Comparison of ENCODE assay signal across 8 mouse cellular contexts in the genomic region with DNA sequence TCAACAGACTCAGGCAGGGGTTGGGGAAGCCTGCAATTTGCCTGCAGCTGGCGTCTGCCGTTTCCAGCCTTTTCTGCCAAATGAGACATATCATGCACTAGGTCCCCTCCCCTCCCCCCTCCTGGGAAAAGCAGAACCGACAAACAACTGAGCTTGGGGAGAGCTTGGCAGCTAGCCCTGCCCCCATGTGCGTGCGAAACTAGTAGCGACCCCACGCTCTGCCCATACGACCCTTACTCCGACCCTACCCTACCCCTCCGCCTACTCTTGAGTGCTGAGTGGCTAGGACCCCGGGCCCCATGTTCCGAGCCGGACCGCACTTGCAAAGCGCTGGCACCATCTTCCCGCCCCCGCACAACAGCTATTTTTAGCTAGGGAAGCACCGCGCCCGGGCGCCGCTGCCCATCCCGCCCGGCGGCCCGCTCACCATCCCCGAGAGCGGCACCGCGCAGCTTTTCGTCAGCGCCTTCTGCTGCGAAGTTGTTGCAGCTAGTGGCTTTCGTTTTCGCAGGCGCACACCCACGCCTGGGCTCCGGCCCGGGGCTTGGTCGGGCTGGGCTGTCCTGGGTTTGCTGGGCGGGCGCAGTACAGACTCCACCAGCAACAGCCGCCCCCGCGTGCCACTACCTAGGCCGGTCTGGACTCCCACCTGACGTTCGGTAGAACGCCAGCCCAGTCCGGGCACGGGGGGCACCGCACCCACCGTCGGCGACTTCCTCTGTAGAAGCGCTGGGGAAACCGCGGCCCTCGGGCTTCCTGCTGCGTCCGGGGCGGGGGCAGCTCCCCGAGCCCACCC. TPM values are rescaled to one million over a fixed set of nuclear protein-coding genes. Genes with fewer than 3 reads are reported as not detected.
DNase-seq lines count a peak whose midpoint lies in the region; ATAC-seq lines count a peak whose summit lies in the region.

No protein-coding gene starts in this region.

- under 1% methylated on average over 62 of the region's 63 CpGs for WGBS in hindbrain, embryonic 13.5 days

- H3K36me3 ChIP-seq in hindbrain, embryonic 13.5 days = peaks cover 40% of the 10 kb centered on the region

- peak overlapping the region; percentile 78 for H3K27ac ChIP-seq in hindbrain, embryonic 13.5 days

- H3K9me3 ChIP-seq in hindbrain, embryonic 13.5 days = no peaks in the 10 kb centered on the region

- peak overlapping the region; percentile 96 for H3K4me2 ChIP-seq in hindbrain, embryonic 13.5 days

- peak overlapping the region; percentile 52 for H3K4me3 ChIP-seq in hindbrain, embryonic 13.5 days

- DNase-seq in ZHBTc4 (ENCODE audit: low read depth, low spot score) = peak; percentile 53
- peak; percentile 90 to 91 for DNase-seq in cerebellum, postnatal 25 days
- DNase-seq in frontal cortex, postnatal 25 days (ENCODE audit: low spot score in 2 of 2) = peak; percentile 52 to 69
- peak; percentile 81 to 89 for DNase-seq in left cerebral cortex, adult 18-20 months (ENCODE audit: low spot score in 2 of 2)
- peak; percentile 81 to 84 for DNase-seq in lung, postnatal 4 days
- DNase-seq in right cerebral cortex, adult 18-20 months = peak; percentile 90
- DNase-seq in urinary bladder, adult 2 months (ENCODE audit: low spot score) = peak; percentile 72

- peaks cover 37% of the 10 kb centered on the region for H3K4me1 ChIP-seq in hindbrain, embryonic 13.5 days (replicated peaks)

- H3K27me3 ChIP-seq in hindbrain, embryonic 13.5 days = peaks cover 29% of the 10 kb centered on the region

- ATAC-seq in hindbrain, embryonic 13.5 days (ENCODE audit: low FRiP score) = peak; percentile 55

- peak overlapping the region; percentile 79 for H3K9ac ChIP-seq in hindbrain, embryonic 13.5 days

RNA-seq across cellular contexts. Expression of gene Susd2, which starts 23.5 kb away (rescaled TPM):
- polyA plus RNA-seq in hindbrain, embryonic 13.5 days (2015; fragmentation: Nextera tagmentation; extraction: Ambion mirVana) = 3.8 and 4.0 TPM in 2 replicates
- total RNA-seq in left cerebral cortex, adult 18-20 months (2021) = 1 to 10 TPM; 8.8 to 9.0 TPM
- 57.5 and 76.1 TPM in 2 replicates for polyA plus RNA-seq in urinary bladder, adult 2 months (2012; rRNA removed)

Comparison
In these comparisons a context has a peak if more than half of its experiments do, and no peak if none do; other contexts are left out.
1. Peak in every context shown above with its lines: DNase-seq, ATAC-seq, H3K4me3 ChIP-seq and H3K27ac ChIP-seq.
2. RNA of gene Susd2, which starts 23.5 kb away (polyA plus RNA-seq): 57.5 to 76.1 TPM in urinary bladder, adult 2 months; 3.8 to 4.0 TPM in hindbrain, embryonic 13.5 days; every median in the first group is over 10 times any median in the second.